Mouse (Mus musculus) forebrain, embryonic 16.5 days (tissue): ENCODE measurements around the gene Tgfbi. TPM values are rescaled to one million over a fixed set of nuclear protein-coding genes. Genes with fewer than 3 reads are reported as not detected.

Experiments used
- ATAC-seq: fragments of 200-750 bp; cut with Nextera tagmentation; 2 replicates; pipeline ENCODE4 v1.8.0; 2017; ENCODE audit warnings: mild to moderate bottlenecking, moderate library complexity
- H3K27ac ChIP-seq: fragments of 300-500 bp; sonication (generic); 2 replicates; pipeline ENCODE4 v1.5.1; 2014; ENCODE audit warnings: low read length, control low read depth
- H3K27me3 ChIP-seq: fragments of 300-500 bp; sonication (generic); replicated peaks from 2 replicates; pipeline ENCODE4 v1.6.1; 2014; ENCODE audit warnings: low read length; ENCODE audit not compliant: control insufficient read depth, insufficient read depth
- H3K36me3 ChIP-seq: fragments of 300-500 bp; sonication (generic); 2 replicates; pipeline ENCODE4 v1.6.1; 2014; ENCODE audit not compliant: control insufficient read depth, insufficient read depth
- H3K4me1 ChIP-seq: fragments of 300-500 bp; sonication (generic); replicated peaks from 2 replicates; pipeline ENCODE4 v1.6.1; 2014; ENCODE audit warnings: low read length; ENCODE audit not compliant: control insufficient read depth, insufficient read depth
- H3K4me2 ChIP-seq: fragments of 300-500 bp; sonication (generic); 2 replicates; pipeline ENCODE4 v1.6.1; 2014; ENCODE audit warnings: mild to moderate bottlenecking, low read length, control low read depth
- H3K4me3 ChIP-seq: fragments of 300-500 bp; sonication (generic); replicated peaks from 2 replicates; pipeline ENCODE4 v1.5.1; 2014; ENCODE audit warnings: mild to moderate bottlenecking, low read length, control low read depth
- H3K9ac ChIP-seq: fragments of 300-500 bp; sonication (generic); replicated peaks from 2 replicates; pipeline ENCODE4 v1.6.1; 2014; ENCODE audit warnings: low read depth, low read length, control low read depth
- H3K9me3 ChIP-seq: fragments of 300-500 bp; sonication (generic); 2 replicates; pipeline ENCODE4 v1.6.1; 2016; ENCODE audit warnings: low read length; ENCODE audit not compliant: control insufficient read depth
- WGBS: fragments of 180-500 bp; shearing (Covaris S2); extraction: QIAGEN DNeasy Blood & Tissue Kit; methylation state at CpG from one replicate; pipeline ENCODE4 v1.1.7; 2014; 5-methylcytosine and 5-hydroxymethylcytosine counted together
- polyA plus RNA-seq: library from polyadenylated mRNA; unstranded; fragments of >200 nt; fragmentation: Nextera tagmentation; extraction: Ambion mirVana; gene quantifications from 2 replicates; pipeline ENCODE4 v1.2.1, GENCODE M21; 2015

Gene Tgfbi
- polyA plus RNA-seq, 1 experiment from 2014 or later, result 3.8 TPM

DNA sequence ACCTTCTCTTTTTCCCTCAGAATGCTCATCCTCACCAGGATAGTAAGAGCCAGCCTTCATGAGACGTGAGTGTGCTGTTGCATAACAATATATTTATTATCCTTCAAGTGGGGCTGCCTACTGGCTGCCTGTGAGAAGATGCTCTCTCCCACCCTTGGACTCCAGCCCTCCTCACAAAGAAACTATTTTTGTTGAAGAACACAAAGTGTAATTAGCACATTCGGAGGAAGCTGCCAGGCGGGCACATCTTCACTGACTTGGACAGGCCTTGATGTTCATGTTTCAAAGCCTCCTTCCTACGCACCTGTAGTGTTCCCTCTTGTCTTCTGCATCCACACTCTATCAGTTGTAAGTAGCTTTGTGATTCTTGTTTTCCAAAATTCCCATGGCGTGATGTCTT is 28.9 kb upstream of the Tgfbi start:
- ATAC-seq, result no peak
- 59% methylated on average over 5 of the region's 5 CpGs for WGBS
- Histone ChIP-seq H3K9me3 (no peaks in the 10 kb centered on the region), H3K36me3 (no peaks in the 10 kb centered on the region), H3K27ac (no peak overlapping the region), H3K4me1 (peaks cover 20% of the 10 kb centered on the region), H3K9ac (no peak overlapping the region), H3K4me3 (no peak overlapping the region), H3K4me2 (no peak overlapping the region), H3K27me3 (no peaks in the 10 kb centered on the region)

DNA sequence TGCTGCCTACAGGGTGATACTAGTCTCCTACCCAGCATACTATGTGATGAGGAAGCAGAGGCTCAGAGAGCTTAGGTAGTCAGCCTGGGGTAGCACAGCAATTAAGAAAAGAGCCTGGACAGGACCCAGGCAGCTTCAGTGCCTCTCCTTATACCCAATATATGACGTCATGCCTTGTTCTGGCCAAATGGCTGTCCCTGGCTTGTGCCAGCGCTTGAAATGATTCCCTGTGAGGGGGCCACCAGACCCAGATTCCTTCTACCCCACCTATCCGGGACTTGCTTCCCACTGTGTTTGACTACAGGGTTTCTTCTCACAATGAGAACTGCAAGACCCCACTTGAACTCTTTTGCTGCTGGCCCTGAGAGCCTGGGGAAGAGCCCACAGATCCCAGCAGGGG is 27.8 kb upstream of the Tgfbi start:
- Histone ChIP-seq H3K4me1 (peaks cover 20% of the 10 kb centered on the region), H3K36me3 (no peaks in the 10 kb centered on the region), H3K27me3 (no peaks in the 10 kb centered on the region), H3K4me3 (no peak overlapping the region), H3K4me2 (no peak overlapping the region), H3K9me3 (no peaks in the 10 kb centered on the region), H3K9ac (no peak overlapping the region), H3K27ac (no peak overlapping the region; the same call in 1 of the 2 replicates)
- ATAC-seq, result peak; percentile 69
- 6% methylated on average over 3 of the region's 3 CpGs for WGBS

DNA sequence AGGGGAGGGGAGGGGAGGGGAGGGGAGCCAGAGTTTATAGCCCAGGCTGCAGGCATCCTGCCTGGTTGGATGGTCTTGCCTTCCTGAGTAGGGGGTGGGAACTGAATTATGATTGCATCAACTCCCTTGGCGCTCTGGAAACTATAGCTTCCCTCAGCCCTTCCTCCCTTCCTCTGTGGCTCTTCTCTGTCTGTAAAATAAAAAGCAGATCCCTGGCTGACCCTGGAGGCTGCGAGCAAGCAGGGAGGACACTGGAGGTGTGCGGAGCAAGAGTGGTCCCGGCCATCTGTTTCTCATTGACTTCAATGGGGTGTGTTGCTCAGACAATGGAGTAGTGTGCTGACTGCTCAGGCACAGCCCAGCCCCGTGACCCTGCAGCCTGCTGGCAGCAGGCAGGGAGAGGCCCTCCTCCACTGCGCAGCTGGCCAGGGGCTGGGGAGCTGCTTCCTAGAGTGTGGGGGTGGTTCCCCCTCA is 27.3 kb upstream of the Tgfbi start:
- Histone ChIP-seq H3K4me1 (peaks cover 20% of the 10 kb centered on the region), H3K27me3 (no peaks in the 10 kb centered on the region), H3K36me3 (no peaks in the 10 kb centered on the region), H3K9ac (0 out of 2 replicates have a peak overlapping the region, but pooled peaks have one; percentile 32), H3K4me3 (no peak overlapping the region), H3K4me2 (peak overlapping the region; percentile 32), H3K9me3 (no peaks in the 10 kb centered on the region), H3K27ac (peak overlapping the region; percentile 66)
- peak; percentile 92 for ATAC-seq
- 1% methylated on average over 6 of the region's 6 CpGs for WGBS

DNA sequence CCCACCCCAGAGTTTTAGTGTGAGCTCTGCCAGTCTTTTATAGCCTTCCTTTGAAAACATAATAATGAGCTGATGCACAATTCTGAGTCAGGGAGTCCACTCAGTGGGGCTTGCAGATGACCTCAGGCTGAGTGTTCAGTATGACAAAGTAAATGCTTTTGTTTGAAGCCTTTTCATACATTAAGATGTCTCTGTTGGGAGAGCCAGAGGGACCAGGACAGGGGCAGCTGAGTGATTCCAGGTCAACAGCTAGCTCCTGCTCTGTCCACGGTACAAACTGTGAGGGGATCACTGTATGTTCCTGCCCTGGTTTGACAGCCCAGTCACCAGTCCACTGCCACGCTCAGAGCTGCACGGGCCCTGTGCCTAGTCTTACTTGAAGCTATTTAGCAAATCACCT is 26.6 kb upstream of the Tgfbi start:
- H3K36me3 ChIP-seq, result no peaks in the 10 kb centered on the region
- H3K9me3 ChIP-seq, result no peaks in the 10 kb centered on the region
- no peak overlapping the region for H3K4me2 ChIP-seq
- no peak overlapping the region for H3K9ac ChIP-seq
- 19% methylated on average over 3 of the region's 3 CpGs for WGBS
- no peaks in the 10 kb centered on the region for H3K27me3 ChIP-seq
- H3K4me3 ChIP-seq, result no peak overlapping the region
- H3K4me1 ChIP-seq, result peaks cover 20% of the 10 kb centered on the region
- no peak overlapping the region for H3K27ac ChIP-seq
- no peak for ATAC-seq

DNA sequence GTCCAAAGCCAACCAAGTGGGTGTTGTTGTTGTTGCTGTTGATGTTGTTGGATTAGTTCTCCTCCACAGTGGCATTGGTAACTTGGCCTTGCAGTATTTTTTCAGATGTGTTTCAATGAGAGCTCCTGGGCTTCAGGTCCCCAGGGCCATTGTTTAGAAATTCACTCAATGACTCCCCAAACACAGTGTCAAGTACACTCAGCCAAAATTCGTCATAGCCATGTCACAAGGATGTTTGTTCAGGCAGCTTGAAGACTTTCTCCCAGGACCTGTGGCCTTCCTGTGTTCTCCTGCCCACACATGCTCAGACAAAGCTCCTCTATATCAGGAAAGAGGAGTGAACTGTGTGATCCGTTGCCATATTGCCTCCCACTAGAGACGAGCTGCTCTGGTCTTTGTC is 23.3 kb upstream of the Tgfbi start:
- ATAC-seq, result no peak
- no peaks in the 10 kb centered on the region for H3K27me3 ChIP-seq
- no peak overlapping the region for H3K27ac ChIP-seq
- no peak overlapping the region for H3K9ac ChIP-seq
- H3K4me3 ChIP-seq, result no peak overlapping the region
- H3K9me3 ChIP-seq, result no peaks in the 10 kb centered on the region
- WGBS, result 84% methylated on average over 3 of the region's 3 CpGs
- peaks cover 19% of the 10 kb centered on the region for H3K4me1 ChIP-seq
- no peak overlapping the region for H3K4me2 ChIP-seq
- H3K36me3 ChIP-seq, result no peaks in the 10 kb centered on the region

DNA sequence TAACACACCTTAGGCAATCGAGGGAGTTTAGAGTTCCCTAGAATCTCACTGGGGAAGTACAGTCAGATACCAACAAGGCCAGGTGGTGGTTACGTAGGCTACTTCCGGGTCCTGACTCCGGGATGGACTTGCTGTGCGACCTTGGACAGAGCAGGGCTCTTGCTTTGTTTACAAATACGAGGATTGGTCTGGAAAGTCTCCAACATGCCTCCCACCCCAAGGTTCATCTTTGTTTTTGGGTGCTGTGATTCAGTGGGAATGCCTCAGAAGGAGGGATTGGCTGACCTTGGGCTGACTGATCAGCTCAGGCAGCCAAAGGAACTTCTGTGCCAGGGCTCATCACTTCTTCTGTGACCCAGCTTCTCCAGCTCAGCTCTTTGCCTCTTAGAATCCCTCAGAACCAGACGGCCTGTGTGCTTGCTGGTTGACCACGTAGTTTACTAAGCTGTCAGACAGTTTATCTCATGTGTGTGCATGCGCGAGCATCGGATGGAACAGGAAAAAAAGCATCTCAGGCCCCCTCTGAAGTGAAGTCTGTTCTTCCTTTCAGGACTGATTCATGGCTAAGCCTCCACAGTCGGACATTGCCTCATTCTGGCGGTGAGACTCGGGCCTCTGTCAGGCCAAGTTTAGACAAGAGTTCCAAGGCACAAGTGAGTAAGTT is 20.7 kb upstream of the Tgfbi start:
- no peak for ATAC-seq
- 84% methylated on average over 14 of the region's 14 CpGs for WGBS
- H3K36me3 ChIP-seq, result no peaks in the 10 kb centered on the region
- H3K4me2 ChIP-seq, result no peak overlapping the region
- H3K4me1 ChIP-seq, result no peaks in the 10 kb centered on the region
- no peak overlapping the region for H3K27ac ChIP-seq
- no peaks in the 10 kb centered on the region for H3K9me3 ChIP-seq
- no peak overlapping the region for H3K4me3 ChIP-seq
- H3K9ac ChIP-seq, result no peak overlapping the region
- no peaks in the 10 kb centered on the region for H3K27me3 ChIP-seq

DNA sequence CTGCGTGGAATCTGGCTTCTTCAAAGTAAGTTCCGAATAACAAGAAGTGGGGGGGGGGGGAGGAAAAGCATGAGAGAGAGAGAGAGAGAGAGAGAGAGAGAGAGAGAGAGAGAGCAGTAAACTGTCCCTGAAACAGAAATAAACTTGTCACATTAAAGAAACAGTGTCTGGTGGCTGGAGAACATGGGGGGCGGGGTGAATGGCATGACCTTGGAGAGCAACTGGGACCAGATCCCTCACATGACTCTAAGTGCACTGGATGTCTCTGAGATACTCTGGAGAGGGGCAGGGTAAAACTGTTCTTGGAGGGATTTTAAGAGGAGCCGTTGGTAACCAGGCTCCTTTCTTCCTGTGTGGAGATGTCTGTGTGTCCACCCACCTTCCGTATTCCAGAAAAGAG is 19.1 kb upstream of the Tgfbi start:
- Histone ChIP-seq H3K27me3 (no peaks in the 10 kb centered on the region), H3K9ac (no peak overlapping the region), H3K4me1 (peaks cover 2% of the 10 kb centered on the region; the same call in 1 of the 2 replicates), H3K36me3 (no peaks in the 10 kb centered on the region), H3K9me3 (no peaks in the 10 kb centered on the region), H3K27ac (no peak overlapping the region), H3K4me3 (no peak overlapping the region), H3K4me2 (no peak overlapping the region)
- WGBS, result 93% methylated on average over 5 of the region's 5 CpGs
- ATAC-seq, result no peak

DNA sequence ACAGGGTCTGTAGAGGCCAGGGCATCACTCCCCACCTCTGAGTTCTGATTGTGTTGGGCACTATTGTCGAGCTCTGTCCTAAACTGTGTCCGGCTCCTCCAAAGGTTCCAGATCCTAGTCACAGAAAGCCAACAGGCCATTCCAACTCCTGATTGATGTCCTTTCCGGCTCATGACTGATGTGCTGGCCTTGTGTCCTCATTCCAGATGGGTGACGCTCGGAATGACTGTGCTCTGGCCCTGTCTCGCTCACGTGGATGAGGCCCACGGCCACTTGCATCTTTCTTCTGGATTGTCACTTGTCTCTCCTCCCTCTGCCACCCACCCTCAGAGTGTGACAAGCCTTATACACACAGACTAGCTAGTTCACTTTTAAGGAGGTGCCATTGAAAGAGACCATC is 18.1 kb upstream of the Tgfbi start:
- Histone ChIP-seq H3K27ac (no peak overlapping the region), H3K9ac (no peak overlapping the region), H3K4me1 (peaks cover 2% of the 10 kb centered on the region; the same call in 1 of the 2 replicates), H3K4me2 (no peak overlapping the region), H3K9me3 (no peaks in the 10 kb centered on the region), H3K4me3 (no peak overlapping the region), H3K36me3 (no peaks in the 10 kb centered on the region), H3K27me3 (no peaks in the 10 kb centered on the region)
- WGBS, result 93% methylated on average over 8 of the region's 8 CpGs
- no peak for ATAC-seq

DNA sequence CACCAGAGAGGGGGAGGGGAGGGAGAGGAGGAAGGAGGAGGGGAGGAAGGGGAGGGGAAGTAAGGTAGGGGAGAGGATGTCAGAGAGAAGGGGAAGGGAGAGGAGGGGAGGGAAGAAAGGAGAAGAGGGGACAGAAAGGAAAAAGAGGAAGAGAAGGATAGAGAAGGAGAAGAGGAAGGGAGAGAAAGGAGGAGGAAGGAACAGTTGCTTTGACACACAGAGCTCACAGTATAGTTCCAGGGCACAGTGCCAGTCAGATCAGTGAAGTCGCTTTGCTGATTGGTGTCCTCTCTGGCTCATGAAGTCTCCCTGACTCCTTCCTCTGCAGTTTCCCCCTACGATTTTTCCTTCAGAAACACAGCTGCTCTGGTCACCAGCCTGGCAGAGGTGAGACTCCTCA is 17.4 kb upstream of the Tgfbi start:
- H3K27me3 ChIP-seq, result no peaks in the 10 kb centered on the region
- H3K4me1 ChIP-seq, result peaks cover 2% of the 10 kb centered on the region
- WGBS, result 64% methylated on average over 2 of the region's 2 CpGs
- no peaks in the 10 kb centered on the region for H3K9me3 ChIP-seq
- H3K4me2 ChIP-seq, result no peak overlapping the region
- H3K4me3 ChIP-seq, result no peak overlapping the region
- no peak overlapping the region for H3K9ac ChIP-seq
- no peak for ATAC-seq
- H3K27ac ChIP-seq, result no peak overlapping the region
- H3K36me3 ChIP-seq, result no peaks in the 10 kb centered on the region

DNA sequence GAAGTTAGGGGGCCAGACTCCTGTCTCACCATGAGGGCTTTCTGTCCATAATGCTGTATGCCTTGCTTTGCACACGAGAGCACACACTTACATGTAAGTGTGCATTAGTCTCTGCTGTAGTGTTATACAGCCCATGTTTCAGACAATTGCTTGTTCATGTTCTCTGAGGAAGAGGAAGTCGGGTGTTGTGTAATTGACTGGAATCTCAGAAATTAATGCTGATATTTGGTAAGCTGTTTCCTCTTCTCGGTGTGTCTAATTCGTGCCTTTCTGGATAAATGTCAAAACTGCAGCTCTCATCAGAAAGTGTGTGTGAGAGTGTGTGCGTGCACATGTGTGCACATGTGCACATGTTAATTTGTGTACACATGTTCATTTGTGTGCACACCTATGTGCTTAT is 16.1 kb upstream of the Tgfbi start:
- H3K4me1 ChIP-seq, result peaks cover 14% of the 10 kb centered on the region
- H3K27me3 ChIP-seq, result no peaks in the 10 kb centered on the region
- H3K27ac ChIP-seq, result no peak overlapping the region
- WGBS, result 92% methylated on average over 5 of the region's 5 CpGs
- no peaks in the 10 kb centered on the region for H3K36me3 ChIP-seq
- no peak overlapping the region for H3K4me3 ChIP-seq
- H3K9me3 ChIP-seq, result no peaks in the 10 kb centered on the region
- no peak overlapping the region for H3K4me2 ChIP-seq
- no peak for ATAC-seq
- H3K9ac ChIP-seq, result no peak overlapping the region
